Mouse (Mus musculus) MEL (cell line): Measurements from ENCODE around the gene Trim67.

Source experiments
- CTCF ChIP-seq, 3 experiments: IDR thresholded peaks in 2 of 3; conservative IDR thresholded peaks in 1 of 3; 2 replicates each; pipeline ENCODE4 v1.5.1; 2011 to 2012; ENCODE audit warnings: low read length in 3 of 3, low read depth in 2 of 3, mild to moderate bottlenecking in 2 of 3, improper control_type of control experiment in 1 of 3, inconsistent platforms in 1 of 3, mixed read lengths in 1 of 3, moderate library complexity in 1 of 3; ENCODE audit not compliant: control insufficient read depth in 1 of 3, insufficient read depth in 1 of 3, poor library complexity in 1 of 3, severe bottlenecking in 1 of 3
- E2F4 ChIP-seq: IDR thresholded peaks from 2 replicates; pipeline ENCODE4 v1.6.1; 2011; ENCODE audit warnings: low read depth, low read length, improper control_type of control experiment, borderline replicate concordance
- EP300 ChIP-seq, 2 experiments: IDR thresholded peaks; 2 replicates each; pipeline ENCODE4 v1.6.1; 2011; ENCODE audit warnings: improper control_type of control experiment in 2 of 2, low read length in 2 of 2, low read depth in 1 of 2, mild to moderate bottlenecking in 1 of 2
- HCFC1 ChIP-seq: IDR thresholded peaks from 2 replicates; pipeline ENCODE4 v1.6.1; 2012; ENCODE audit warnings: low read depth, mild to moderate bottlenecking, inconsistent platforms, low read length, improper control_type of control experiment, moderate library complexity
- MXI1 ChIP-seq: IDR thresholded peaks from 2 replicates; pipeline ENCODE4 v1.6.1; 2011; ENCODE audit warnings: mild to moderate bottlenecking, low read depth, low read length, improper control_type of control experiment
- NRF1 ChIP-seq: IDR thresholded peaks from 2 replicates; pipeline ENCODE4 v1.6.1; 2014; ENCODE audit warnings: low read depth, mild to moderate bottlenecking, inconsistent platforms, low read length, improper control_type of control experiment, moderate library complexity; ENCODE audit not compliant: poor library complexity, insufficient read depth, severe bottlenecking
- POLR2A ChIP-seq, 2 experiments: IDR thresholded peaks; 2 replicates each; pipeline ENCODE4 v1.6.1; 2011 to 2012; ENCODE audit warnings: low read length in 2 of 2, mild to moderate bottlenecking in 2 of 2, control low read depth in 1 of 2, improper control_type of control experiment in 1 of 2, low read depth in 1 of 2, moderate library complexity in 1 of 2; ENCODE audit not compliant: control insufficient read depth in 1 of 2, insufficient read depth in 1 of 2, poor library complexity in 1 of 2
- USF1 ChIP-seq: IDR thresholded peaks from 2 replicates; pipeline ENCODE4 v1.6.1; 2014; ENCODE audit warnings: low read depth, mild to moderate bottlenecking, inconsistent platforms, low read length, improper control_type of control experiment, moderate library complexity
- ZKSCAN1 ChIP-seq: IDR thresholded peaks from 2 replicates; pipeline ENCODE4 v1.6.1; 2012; ENCODE audit warnings: low read depth, mild to moderate bottlenecking, inconsistent platforms, low read length, improper control_type of control experiment, moderate library complexity

DNA sequence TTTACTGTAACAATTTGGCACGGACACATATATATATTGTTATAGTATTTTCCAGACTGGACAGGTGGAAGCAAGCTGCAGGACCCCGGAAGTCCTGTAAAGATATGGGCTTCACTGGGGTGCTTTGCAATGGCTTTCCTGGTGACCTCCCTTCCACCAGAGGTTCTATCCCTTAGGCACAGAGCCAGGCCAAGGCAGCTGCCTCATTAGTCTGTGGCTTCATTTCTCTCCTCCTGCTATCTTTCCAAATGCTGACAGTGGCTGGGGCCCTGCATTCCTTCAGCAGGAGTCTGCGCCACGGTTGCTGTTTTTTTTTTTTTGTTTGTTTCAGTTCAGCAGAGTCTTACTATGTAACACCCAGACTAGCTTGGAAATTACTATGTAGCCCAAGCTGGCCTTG, 1.1 kb upstream of the Trim67 start:
- TF ChIP-seq NRF1 (no peak), CTCF (IDR thresholded peaks at IDR 0.05 in 2 of 3, conservative IDR thresholded peaks at IDR 0.05 in 1 of 3; ENCODE audit: control insufficient read depth in 1 of 3, insufficient read depth in 1 of 3, low read depth in 2 of 3, low read length in 3 of 3, poor library complexity in 1 of 3, severe bottlenecking in 1 of 3) (no peak), E2F4 (no peak), HCFC1 (no peak), MXI1 (no peak), POLR2A (IDR thresholded peaks at IDR 0.05; ENCODE audit: control insufficient read depth in 1 of 2, insufficient read depth in 1 of 2, low read depth in 1 of 2, low read length in 2 of 2, poor library complexity in 1 of 2) (no peak), ZKSCAN1 (no peak), EP300 (IDR thresholded peaks at IDR 0.05; ENCODE audit: low read depth in 1 of 2, low read length in 2 of 2) (no peak), USF1 (no peak)
